8 mouse cellular contexts compared by ENCODE assay signal in the genomic region with DNA sequence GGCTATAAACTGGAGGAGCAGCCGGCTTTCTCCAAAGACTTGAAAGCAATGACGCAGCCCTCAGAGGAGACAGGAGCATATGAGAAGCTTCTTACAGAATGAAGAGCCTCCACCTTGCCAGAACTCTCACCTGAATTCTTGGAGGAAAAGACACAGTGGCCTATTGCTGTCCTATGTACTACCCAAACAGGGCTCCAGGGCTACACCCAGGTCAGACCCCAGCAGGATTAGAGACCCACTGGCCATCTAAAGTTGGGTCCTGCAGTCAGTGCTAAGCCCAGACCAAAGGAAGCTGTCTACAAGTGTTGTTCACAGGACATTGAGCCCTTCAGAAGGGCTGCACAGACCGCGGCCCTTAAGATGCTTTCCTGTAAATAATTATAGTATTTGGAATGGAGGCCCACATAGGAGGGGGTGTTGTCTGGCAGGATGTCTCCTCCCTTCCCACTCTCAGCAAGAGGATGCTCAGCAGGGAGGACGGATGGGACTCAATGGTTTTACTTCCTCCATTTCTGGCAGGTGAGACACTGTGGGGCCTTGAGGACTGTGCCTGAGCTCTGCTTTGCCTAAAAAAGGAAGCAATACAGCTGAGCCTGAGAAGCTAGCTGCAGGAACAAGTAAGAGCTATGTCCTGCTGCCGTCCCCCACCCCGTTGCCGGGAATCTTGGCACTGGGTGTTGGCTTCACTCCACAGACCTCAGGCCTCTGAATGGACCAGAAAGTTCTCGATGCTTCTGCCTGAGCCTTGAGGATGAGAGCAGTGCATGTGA. TPM values are rescaled to one million over a fixed set of nuclear protein-coding genes. Genes with fewer than 3 reads are reported as not detected.
DNase-seq lines count a peak whose midpoint lies in the region; ATAC-seq lines count a peak whose summit lies in the region.

No protein-coding gene starts in this region.

- ATAC-seq in hindbrain, embryonic 14.5 days (ENCODE audit: low FRiP score), result no peak
- no peak for ATAC-seq in limb, embryonic 11.5 days (ENCODE audit: insufficient number of reproducible peaks, low FRiP score, low TSS enrichment, low read depth)
- ATAC-seq in midbrain, embryonic 16.5 days, result peak; percentile 6

- H3K27me3 ChIP-seq in hindbrain, embryonic 14.5 days (ENCODE audit: control insufficient read depth, insufficient read depth, low read length), result peaks cover 5% of the 10 kb centered on the region
- no peaks in the 10 kb centered on the region for H3K27me3 ChIP-seq in limb, embryonic 11.5 days (ENCODE audit: control insufficient read depth, insufficient read depth, low read length)
- peaks cover 4% of the 10 kb centered on the region for H3K27me3 ChIP-seq in midbrain, embryonic 16.5 days (ENCODE audit: control insufficient read depth, insufficient read depth, low read depth, low read length)

- H3K4me3 ChIP-seq in hindbrain, embryonic 14.5 days (replicated peaks; ENCODE audit: low read length), result peak overlapping the region; percentile 40
- H3K4me3 ChIP-seq in limb, embryonic 11.5 days (ENCODE audit: low read depth, low read length), result no peak overlapping the region
- H3K4me3 ChIP-seq in midbrain, embryonic 16.5 days (ENCODE audit: low read depth, low read length), result peak overlapping the region; percentile 46

- 63% methylated on average over 9 of the region's 9 CpGs for WGBS in hindbrain, embryonic 14.5 days
- WGBS in limb, embryonic 11.5 days, result 61% methylated on average over 9 of the region's 9 CpGs
- WGBS in midbrain, embryonic 16.5 days, result 56% methylated on average over 9 of the region's 9 CpGs

- H3K4me2 ChIP-seq in hindbrain, embryonic 14.5 days (replicated peaks), result peak overlapping the region; percentile 77
- peak overlapping the region; percentile 76 for H3K4me2 ChIP-seq in limb, embryonic 11.5 days (ENCODE audit: low read depth, severe bottlenecking)
- H3K4me2 ChIP-seq in midbrain, embryonic 16.5 days (ENCODE audit: low read length), result peak overlapping the region; percentile 80

- peaks cover 20% of the 10 kb centered on the region for H3K4me1 ChIP-seq in hindbrain, embryonic 14.5 days (replicated peaks; ENCODE audit: control insufficient read depth, insufficient read depth, low read length)
- peaks cover 18% of the 10 kb centered on the region; the same call in 1 of the 2 replicates for H3K4me1 ChIP-seq in limb, embryonic 11.5 days (ENCODE audit: control insufficient read depth, insufficient read depth, low read length)
- peaks cover 15% of the 10 kb centered on the region for H3K4me1 ChIP-seq in midbrain, embryonic 16.5 days (ENCODE audit: control insufficient read depth, insufficient read depth, low read length)

- no peaks in the 10 kb centered on the region for H3K9me3 ChIP-seq in hindbrain, embryonic 14.5 days (ENCODE audit: control insufficient read depth, low read length)
- no peaks in the 10 kb centered on the region for H3K9me3 ChIP-seq in limb, embryonic 11.5 days (ENCODE audit: control insufficient read depth, low read length)
- no peaks in the 10 kb centered on the region for H3K9me3 ChIP-seq in midbrain, embryonic 16.5 days (replicated peaks; ENCODE audit: control insufficient read depth, low read length, poor library complexity, severe bottlenecking)

- peak overlapping the region; percentile 53 for H3K9ac ChIP-seq in hindbrain, embryonic 14.5 days
- no peak overlapping the region for H3K9ac ChIP-seq in limb, embryonic 11.5 days (ENCODE audit: low read length)
- H3K9ac ChIP-seq in midbrain, embryonic 16.5 days (ENCODE audit: low read depth, low read length), result peak overlapping the region; percentile 66

- peak overlapping the region; percentile 56 for H3K27ac ChIP-seq in hindbrain, embryonic 14.5 days
- no peak overlapping the region for H3K27ac ChIP-seq in limb, embryonic 11.5 days (replicated peaks; ENCODE audit: low read depth, low read length)
- peak overlapping the region; percentile 77 for H3K27ac ChIP-seq in midbrain, embryonic 16.5 days (ENCODE audit: low read length)

- no peaks in the 10 kb centered on the region for H3K36me3 ChIP-seq in hindbrain, embryonic 14.5 days (replicated peaks; ENCODE audit: control insufficient read depth, insufficient read depth)
- H3K36me3 ChIP-seq in limb, embryonic 11.5 days (ENCODE audit: control insufficient read depth, insufficient read depth, low read length), result no peaks in the 10 kb centered on the region
- no peaks in the 10 kb centered on the region for H3K36me3 ChIP-seq in midbrain, embryonic 16.5 days (ENCODE audit: control insufficient read depth, insufficient read depth, low read length)

- peak; percentile 71 to 74 for DNase-seq in adrenal gland, adult (ENCODE audit: inconsistent age in 2 of 2, low spot score in 1 of 2)
- no peak for DNase-seq in adrenal gland, postnatal 4 days (ENCODE audit: low spot score in 2 of 2)
- peak; percentile 82 for DNase-seq in cerebellum, adult 9-11 months
- peak; percentile 45 to 61 for DNase-seq in gastrocnemius, adult 8-10 months (ENCODE audit: low spot score in 2 of 2)
- no peak for DNase-seq in hindbrain, embryonic 14.5 days (ENCODE audit: low spot score)
- no peak for DNase-seq in limb, embryonic 11.5 days (ENCODE audit: low spot score)
- DNase-seq in T-cell, adult 2 months (ENCODE audit: low spot score), result no peak

RNA-seq across cellular contexts. Expression of gene Vwa1, which starts 0.7 kb away (rescaled TPM):
- 1 to 10 TPM; 5.7 to 7.4 TPM for total RNA-seq in adrenal gland, postnatal 4 days (2021)
- total RNA-seq in gastrocnemius, adult 8-10 months (2022), result 1 to 10 TPM; 4.0 to 8.9 (median 6.2) TPM
- 24.7 and 27.6 TPM in 2 replicates for polyA plus RNA-seq in hindbrain, embryonic 14.5 days (2014; fragmentation: Nextera tagmentation; extraction: Ambion mirVana)
- polyA plus RNA-seq in limb, embryonic 11.5 days (2014; fragmentation: Nextera tagmentation; extraction: Ambion mirVana), result 5.3 and 6.0 TPM in 2 replicates
- 31.0 and 31.5 TPM in 2 replicates for polyA plus RNA-seq in midbrain, embryonic 16.5 days (2015; fragmentation: Nextera tagmentation; extraction: Ambion mirVana)

RNA-seq across cellular contexts. Expression of gene Tmem88b, which starts 10.5 kb away (rescaled TPM):
- under 1 TPM; 0.79 to 0.84 TPM for total RNA-seq in adrenal gland, postnatal 4 days (2021)
- under 1 TPM; 0.21 to 0.72 (median 0.31) TPM for total RNA-seq in gastrocnemius, adult 8-10 months (2022)
- 0.84 and 0.93 TPM in 2 replicates for polyA plus RNA-seq in hindbrain, embryonic 14.5 days (2014; fragmentation: Nextera tagmentation; extraction: Ambion mirVana)
- polyA plus RNA-seq in limb, embryonic 11.5 days (2014; fragmentation: Nextera tagmentation; extraction: Ambion mirVana), result 0.19 and 0.34 TPM in 2 replicates
- polyA plus RNA-seq in midbrain, embryonic 16.5 days (2015; fragmentation: Nextera tagmentation; extraction: Ambion mirVana), result 0.85 and 1.1 TPM in 2 replicates

RNA-seq across cellular contexts. Expression of gene Atad3a, which starts 14.3 kb away (rescaled TPM):
- 100 to 1,000 TPM in 1 of 2 experiments, 10 to 100 TPM in 1; 99.1 to 102 TPM for total RNA-seq in adrenal gland, postnatal 4 days (2021)
- total RNA-seq in gastrocnemius, adult 8-10 months (2022), result 10 to 100 TPM; 23.8 to 25.1 (median 23.9) TPM
- 73.0 and 82.2 TPM in 2 replicates for polyA plus RNA-seq in hindbrain, embryonic 14.5 days (2014; fragmentation: Nextera tagmentation; extraction: Ambion mirVana)
- polyA plus RNA-seq in limb, embryonic 11.5 days (2014; fragmentation: Nextera tagmentation; extraction: Ambion mirVana), result 103 and 104 TPM in 2 replicates
- polyA plus RNA-seq in midbrain, embryonic 16.5 days (2015; fragmentation: Nextera tagmentation; extraction: Ambion mirVana), result 87.9 and 93.2 TPM in 2 replicates

RNA-seq across cellular contexts. Expression of gene Ankrd65, which starts 15.1 kb away (rescaled TPM):
- not detected for total RNA-seq in adrenal gland, postnatal 4 days (2021)
- total RNA-seq in gastrocnemius, adult 8-10 months (2022), result not detected
- polyA plus RNA-seq in hindbrain, embryonic 14.5 days (2014; fragmentation: Nextera tagmentation; extraction: Ambion mirVana), result not detected in 2 replicates
- not detected in 2 replicates for polyA plus RNA-seq in limb, embryonic 11.5 days (2014; fragmentation: Nextera tagmentation; extraction: Ambion mirVana)
- not detected in 2 replicates for polyA plus RNA-seq in midbrain, embryonic 16.5 days (2015; fragmentation: Nextera tagmentation; extraction: Ambion mirVana)

RNA-seq across cellular contexts. Expression of gene Mrpl20, which starts 27.5 kb away (rescaled TPM):
- total RNA-seq in adrenal gland, postnatal 4 days (2021), result 100 to 1,000 TPM; 110 to 122 TPM
- total RNA-seq in gastrocnemius, adult 8-10 months (2022), result 10 to 100 TPM; 46.2 to 50.5 (median 47.7) TPM
- polyA plus RNA-seq in hindbrain, embryonic 14.5 days (2014; fragmentation: Nextera tagmentation; extraction: Ambion mirVana), result 265 and 267 TPM in 2 replicates
- polyA plus RNA-seq in limb, embryonic 11.5 days (2014; fragmentation: Nextera tagmentation; extraction: Ambion mirVana), result 238 and 245 TPM in 2 replicates
- polyA plus RNA-seq in midbrain, embryonic 16.5 days (2015; fragmentation: Nextera tagmentation; extraction: Ambion mirVana), result 243 and 257 TPM in 2 replicates

Comparison
In these comparisons a context has a peak if more than half of its experiments do, and no peak if none do; other contexts are left out.
1. DNase-seq: peak in adrenal gland, adult (2 of 2), cerebellum, adult 9-11 months (single experiment) and gastrocnemius, adult 8-10 months (2 of 2); none in adrenal gland, postnatal 4 days (0 of 2), hindbrain, embryonic 14.5 days (single experiment), limb, embryonic 11.5 days (single experiment) and T-cell, adult 2 months (single experiment).
2. Peak in every context shown above with its lines, with median percentiles within 50 percentile points of each other: H3K4me2 ChIP-seq.